Mouse (Mus musculus) urinary bladder, adult 2 months (tissue): ENCODE results near the gene Mchr1. TPM values are rescaled to one million over a fixed set of nuclear protein-coding genes. Genes with fewer than 3 reads are reported as not detected.

Experiments
- DNase-seq: peaks from one replicate; pipeline ENCODE4 v3.0.0; 2022; ENCODE audit warnings: low spot score
- polyA plus RNA-seq: library from polyadenylated mRNA; depleted of rRNA; stranded (reverse); fragments of >200 nt; gene quantifications from 2 replicates; pipeline ENCODE4 v1.2.3, GENCODE M21; 2012; rRNA removed

Mchr1 gene
- polyA plus RNA-seq, 1 experiment: 7.9 TPM

DNA sequence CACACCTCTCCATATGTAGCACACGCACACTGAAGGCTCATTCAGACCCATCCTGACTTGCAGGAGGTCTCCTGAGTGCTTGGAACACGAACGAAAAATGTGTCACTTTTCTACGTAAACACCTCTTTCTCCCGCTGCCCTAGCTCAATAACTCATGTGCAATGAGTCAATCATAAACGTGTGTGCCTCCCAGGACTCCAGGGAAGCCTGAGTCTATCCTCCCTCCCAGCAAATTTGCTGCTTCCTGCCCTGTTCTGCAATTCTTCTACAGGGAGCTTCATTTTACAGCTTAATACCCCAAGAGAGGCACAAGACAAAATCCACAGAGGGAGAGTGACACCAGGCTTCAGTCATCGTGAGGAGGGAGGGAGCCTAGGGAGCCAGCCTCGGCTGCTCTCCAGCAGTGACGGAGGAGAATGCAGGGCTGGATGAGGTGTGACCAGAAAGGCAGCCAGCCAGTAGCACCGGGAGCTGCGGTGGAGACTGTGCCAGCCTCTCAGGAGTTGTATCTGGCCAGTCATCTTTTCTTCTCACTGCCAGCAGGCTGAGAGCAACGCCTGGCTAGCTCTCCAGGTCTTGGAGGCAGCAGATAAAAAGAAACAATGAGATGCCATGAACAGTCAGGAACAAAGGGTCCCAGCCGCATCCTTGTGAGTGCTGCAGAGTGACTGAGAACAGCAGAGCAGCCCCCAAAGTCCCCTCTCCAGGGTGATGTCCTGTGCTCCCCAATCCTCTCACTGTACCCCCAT, 37.2 kb downstream of the Mchr1 start:
- DNase-seq: no peak

- no peak for DNase-seq
Measured at GRCm38 (mm10) chr15:81273361-81273760, 38.1 kb downstream of the Mchr1 start.

GRCm38 (mm10) chr15:81277928-81278327, 42.6 kb downstream of the Mchr1 start:
- DNase-seq: no peak

GRCm38 (mm10) chr15:81278699-81279098, 43.4 kb downstream of the Mchr1 start:
- DNase-seq: no peak

GRCm38 (mm10) chr15:81284121-81284734, 48.9 kb downstream of the Mchr1 start:
- no peak for DNase-seq

Other genes starting within 250 kb of the Mchr1 start
- gene Mrtfa, start 44.7 kb upstream of the Mchr1 start, polyA plus RNA-seq: 9.3 and 16.9 TPM in 2 replicates
- gene Slc25a17, start 125.3 kb downstream of the Mchr1 start, polyA plus RNA-seq: 76.6 and 91.1 TPM in 2 replicates
- 67.1 and 80.0 TPM in 2 replicates for gene St13, start 164.6 kb downstream of the Mchr1 start, polyA plus RNA-seq
- 8.1 and 8.2 TPM in 2 replicates for gene Xpnpep3, start 164.6 kb downstream of the Mchr1 start, polyA plus RNA-seq
- 0.04 TPM in 1 of 2 replicates, not detected in the other for gene Dnajb7, start 172.8 kb downstream of the Mchr1 start, polyA plus RNA-seq
- gene Rbx1, start 230.8 kb downstream of the Mchr1 start, polyA plus RNA-seq: 152 and 157 TPM in 2 replicates